7 mouse cellular contexts compared by ENCODE assay signal in the genomic region with DNA sequence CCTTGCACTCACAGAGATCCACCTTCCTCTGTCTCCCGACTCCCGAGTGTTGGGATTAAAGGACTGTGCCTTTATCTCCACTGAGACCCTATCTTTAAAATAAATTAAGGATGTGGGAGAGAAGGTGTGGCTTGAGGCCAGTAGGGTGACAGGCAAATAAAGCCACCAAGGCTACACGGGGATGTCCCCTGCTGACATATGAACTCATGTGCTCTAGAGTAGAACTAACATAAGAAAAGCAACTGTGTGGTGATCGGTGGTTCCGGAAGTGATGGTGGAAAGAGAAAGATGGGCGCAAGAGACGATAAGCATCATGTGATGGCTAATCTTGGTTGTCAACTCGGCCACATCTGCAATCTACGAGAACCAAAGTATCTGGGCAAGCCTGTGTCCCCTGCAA. TPM values are rescaled to one million over a fixed set of nuclear protein-coding genes. Genes with fewer than 3 reads are reported as not detected.
DNase-seq lines count a peak whose midpoint lies in the region; ATAC-seq and TF ChIP-seq lines count a peak whose summit lies in the region.

No protein-coding gene starts in this region.

- no peak for ATAC-seq in lung, postnatal 0 days
- no peak for ATAC-seq in forebrain, embryonic 16.5 days
- ATAC-seq in liver, embryonic 15.5 days (ENCODE audit: insufficient read depth): no peak
- ATAC-seq in stomach, embryonic 16.5 days (ENCODE audit: insufficient read depth, low FRiP score): no peak

- no peak overlapping the region for H3K27ac ChIP-seq in lung, postnatal 0 days (ENCODE audit: low read length)
- no peak overlapping the region for H3K27ac ChIP-seq in forebrain, embryonic 16.5 days (ENCODE audit: low read length)
- H3K27ac ChIP-seq in liver, embryonic 15.5 days (replicated peaks): no peak overlapping the region
- H3K27ac ChIP-seq in stomach, embryonic 16.5 days (ENCODE audit: low read length): no peak overlapping the region; the same call in 1 of the 2 replicates

- H3K9ac ChIP-seq in lung, postnatal 0 days (replicated peaks; ENCODE audit: low read depth): no peak overlapping the region
- H3K9ac ChIP-seq in forebrain, embryonic 16.5 days (replicated peaks; ENCODE audit: low read depth, low read length): 0 out of 2 replicates have a peak overlapping the region, but pooled peaks have one; percentile 16
- no peak overlapping the region for H3K9ac ChIP-seq in liver, embryonic 15.5 days
- H3K9ac ChIP-seq in stomach, embryonic 16.5 days (ENCODE audit: low read length): peak overlapping the region; percentile 48

- H3K4me1 ChIP-seq in lung, postnatal 0 days (ENCODE audit: insufficient read depth, low read depth, low read length): no peaks in the 10 kb centered on the region
- peaks cover 7% of the 10 kb centered on the region for H3K4me1 ChIP-seq in forebrain, embryonic 16.5 days (replicated peaks; ENCODE audit: control insufficient read depth, insufficient read depth, low read length)
- H3K4me1 ChIP-seq in liver, embryonic 15.5 days (replicated peaks): peaks cover 10% of the 10 kb centered on the region
- H3K4me1 ChIP-seq in stomach, embryonic 16.5 days (ENCODE audit: control insufficient read depth, insufficient read depth, low read length): peaks cover 5% of the 10 kb centered on the region

- TF ChIP-seq EP300 in lung, postnatal 0 days (IDR thresholded peaks at IDR 0.05): no peak

- H3K4me2 ChIP-seq in lung, postnatal 0 days (replicated peaks; ENCODE audit: low read depth, low read length): peak overlapping the region; percentile 57; the same call in 1 of the 2 replicates
- H3K4me2 ChIP-seq in forebrain, embryonic 16.5 days (ENCODE audit: low read length): peak overlapping the region; percentile 59
- H3K4me2 ChIP-seq in liver, embryonic 15.5 days: peak overlapping the region; percentile 94
- peak overlapping the region; percentile 84 for H3K4me2 ChIP-seq in stomach, embryonic 16.5 days (ENCODE audit: low read depth, low read length)

- H3K4me3 ChIP-seq in lung, postnatal 0 days (ENCODE audit: low read depth, low read length): no peak overlapping the region
- no peak overlapping the region for H3K4me3 ChIP-seq in forebrain, embryonic 16.5 days (replicated peaks; ENCODE audit: low read length)
- H3K4me3 ChIP-seq in liver, embryonic 15.5 days (replicated peaks): no peak overlapping the region
- H3K4me3 ChIP-seq in stomach, embryonic 16.5 days (replicated peaks; ENCODE audit: low read length): no peak overlapping the region

- WGBS in lung, postnatal 0 days: 74% methylated on average over 9 of the region's 9 CpGs
- 76% methylated on average over 9 of the region's 9 CpGs for WGBS in forebrain, embryonic 16.5 days
- 58% methylated on average over 9 of the region's 9 CpGs for WGBS in liver, embryonic 15.5 days (ENCODE audit: insufficient replicate concordance)
- WGBS in stomach, embryonic 16.5 days: 73% methylated on average over 9 of the region's 9 CpGs

- peaks cover 13% of the 10 kb centered on the region for H3K36me3 ChIP-seq in lung, postnatal 0 days (ENCODE audit: insufficient read depth, low read length)
- no peaks in the 10 kb centered on the region for H3K36me3 ChIP-seq in forebrain, embryonic 16.5 days (ENCODE audit: control insufficient read depth, insufficient read depth)
- H3K36me3 ChIP-seq in liver, embryonic 15.5 days (replicated peaks): peaks cover 17% of the 10 kb centered on the region
- H3K36me3 ChIP-seq in stomach, embryonic 16.5 days (ENCODE audit: control insufficient read depth, insufficient read depth, low read length): peaks cover 8% of the 10 kb centered on the region; the same call in 1 of the 2 replicates

- TF ChIP-seq CTCF in lung, postnatal 0 days (IDR thresholded peaks at IDR 0.05): no peak

- no peak for DNase-seq in lung, postnatal 0 days (ENCODE audit: low spot score)
- no peak for DNase-seq in lung, adult 18-20 months
- DNase-seq in left cerebral cortex, adult 9 months (ENCODE audit: low spot score in 2 of 2): no peak
- DNase-seq in embryo, embryonic 10.5 days (ENCODE audit: low spot score): no peak

- H3K27me3 ChIP-seq in lung, postnatal 0 days (replicated peaks; ENCODE audit: insufficient read depth, low read length): no peaks in the 10 kb centered on the region
- no peaks in the 10 kb centered on the region for H3K27me3 ChIP-seq in forebrain, embryonic 16.5 days (replicated peaks; ENCODE audit: control insufficient read depth, insufficient read depth, low read length)
- H3K27me3 ChIP-seq in liver, embryonic 15.5 days: no peaks in the 10 kb centered on the region
- no peaks in the 10 kb centered on the region for H3K27me3 ChIP-seq in stomach, embryonic 16.5 days (ENCODE audit: control insufficient read depth, insufficient read depth, low read length)

- H3K9me3 ChIP-seq in lung, postnatal 0 days (ENCODE audit: low read length): no peaks in the 10 kb centered on the region
- no peaks in the 10 kb centered on the region for H3K9me3 ChIP-seq in forebrain, embryonic 16.5 days (ENCODE audit: control insufficient read depth, low read length)
- H3K9me3 ChIP-seq in liver, embryonic 15.5 days (replicated peaks): no peaks in the 10 kb centered on the region
- H3K9me3 ChIP-seq in stomach, embryonic 16.5 days (replicated peaks; ENCODE audit: control insufficient read depth, low read length): no peaks in the 10 kb centered on the region

RNA-seq across cellular contexts. Expression of a gene that starts 21.4 kb away (rescaled TPM):
- 85.5 and 88.8 TPM in 2 replicates for polyA plus RNA-seq in lung, postnatal 0 days (2015; fragmentation: Nextera tagmentation; extraction: Ambion mirVana)
- polyA plus RNA-seq in forebrain, embryonic 16.5 days (2015; fragmentation: Nextera tagmentation; extraction: Ambion mirVana): 23.2 and 30.2 TPM in 2 replicates
- 26.3 and 28.5 TPM in 2 replicates for polyA plus RNA-seq in liver, embryonic 15.5 days (2015; fragmentation: Nextera tagmentation; extraction: Ambion mirVana)
- polyA plus RNA-seq in stomach, embryonic 16.5 days (2015; fragmentation: Nextera tagmentation; extraction: Ambion mirVana): 71.8 and 81.0 TPM in 2 replicates

RNA-seq across cellular contexts. Expression of a gene that starts 29.3 kb away (rescaled TPM):
- polyA plus RNA-seq in lung, postnatal 0 days (2015; fragmentation: Nextera tagmentation; extraction: Ambion mirVana): 65.0 and 74.8 TPM in 2 replicates
- 13.9 and 14.6 TPM in 2 replicates for polyA plus RNA-seq in forebrain, embryonic 16.5 days (2015; fragmentation: Nextera tagmentation; extraction: Ambion mirVana)
- 56.5 and 59.9 TPM in 2 replicates for polyA plus RNA-seq in liver, embryonic 15.5 days (2015; fragmentation: Nextera tagmentation; extraction: Ambion mirVana)
- polyA plus RNA-seq in stomach, embryonic 16.5 days (2015; fragmentation: Nextera tagmentation; extraction: Ambion mirVana): 87.2 and 95.6 TPM in 2 replicates

Comparison
In these comparisons a context has a peak if more than half of its experiments do, and no peak if none do; other contexts are left out.
1. H3K9ac ChIP-seq: peak in forebrain, embryonic 16.5 days (single experiment) and stomach, embryonic 16.5 days (single experiment); none in lung, postnatal 0 days (single experiment) and liver, embryonic 15.5 days (single experiment).
2. Peak in every context shown above with its lines, with median percentiles within 50 percentile points of each other: H3K4me2 ChIP-seq.